Mouse (Mus musculus) monocyte, adult 2 months (primary cell): Measurements from ENCODE around the gene Large1.

Source experiments
- DNase-seq, 2 experiments: peaks; one replicate each; pipeline ENCODE4 v3.0.0; 2022; ENCODE audit warnings: low spot score in 2 of 2, low read depth in 1 of 2

Gene Large1

DNA sequence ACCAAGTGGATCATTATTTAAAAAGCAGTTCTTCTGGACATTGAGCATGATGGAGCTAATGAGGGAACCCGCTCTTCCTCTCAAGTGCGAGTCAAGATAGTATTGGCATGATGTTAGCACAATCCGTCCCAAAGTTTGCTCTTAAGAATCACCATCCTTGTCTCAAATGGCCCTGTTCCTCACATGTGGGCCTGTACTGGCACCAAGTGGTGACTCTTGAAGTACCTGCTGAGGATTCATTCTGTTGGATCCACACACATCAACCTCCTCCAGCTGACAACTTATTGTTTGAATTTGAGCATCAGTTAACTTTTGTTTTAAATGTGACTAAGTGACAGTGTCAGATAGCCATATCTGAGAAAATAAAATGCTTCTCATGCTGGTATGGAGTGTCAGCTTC, 540.6 kb downstream of the Large1 start:
- no peak for DNase-seq

DNA sequence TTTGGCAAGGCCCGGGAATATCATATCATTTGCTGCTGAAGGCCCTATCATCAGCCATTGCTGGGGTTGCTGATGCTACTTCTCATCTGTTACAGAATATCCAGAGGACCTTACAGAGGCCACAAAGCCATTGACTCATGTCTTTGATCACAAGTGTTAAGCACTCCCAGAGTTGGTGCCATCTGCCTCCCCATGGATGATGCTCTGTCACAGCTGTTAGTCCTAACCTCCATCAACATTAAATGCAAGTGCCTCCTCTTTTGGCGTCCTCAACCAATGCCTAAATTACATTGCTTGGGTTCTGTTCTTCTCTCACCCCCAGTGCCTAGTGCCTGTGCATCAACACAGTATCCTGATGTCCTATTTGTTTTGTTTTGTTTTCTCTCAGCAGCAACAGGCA, 551.8 kb downstream of the Large1 start:
- DNase-seq = no peak

DNA sequence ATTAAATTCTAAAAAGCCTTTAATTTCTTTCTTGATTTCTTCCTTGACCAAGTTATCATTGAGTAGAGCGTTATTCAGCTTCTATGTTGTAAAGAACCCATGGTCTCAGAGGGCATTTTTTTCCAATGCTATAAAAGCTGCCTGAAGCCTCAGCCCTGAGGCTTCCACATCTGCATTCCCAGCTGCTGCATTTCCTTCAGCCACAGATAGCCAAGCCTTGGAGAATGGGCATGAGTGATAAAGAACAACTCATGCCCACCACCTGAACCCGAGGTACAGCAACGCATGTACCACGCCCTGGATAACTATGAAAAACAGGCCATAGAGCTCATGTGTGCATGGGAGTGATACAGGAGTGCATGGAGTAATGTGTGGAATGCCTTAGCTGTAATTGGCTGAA, 572.7 kb downstream of the Large1 start:
- no peak for DNase-seq

DNA sequence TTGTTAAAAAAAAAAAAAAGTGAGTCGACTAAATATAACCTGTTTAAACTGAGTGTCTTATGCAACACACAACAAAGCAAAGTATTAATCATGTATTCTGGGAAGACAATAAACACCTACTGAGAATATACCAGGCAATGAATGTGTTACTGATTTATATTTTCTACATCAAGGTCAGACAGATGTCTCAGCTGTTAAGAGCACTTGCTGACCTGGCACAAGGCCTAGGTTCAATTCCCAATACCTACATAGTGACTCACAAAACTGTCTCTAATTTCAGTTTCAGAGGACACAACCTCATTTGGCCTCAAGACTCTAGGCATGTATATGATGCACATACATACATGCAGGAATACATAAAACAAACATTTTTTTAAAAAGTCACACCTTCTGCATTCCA, 575.5 kb downstream of the Large1 start:
- no peak for DNase-seq

DNA sequence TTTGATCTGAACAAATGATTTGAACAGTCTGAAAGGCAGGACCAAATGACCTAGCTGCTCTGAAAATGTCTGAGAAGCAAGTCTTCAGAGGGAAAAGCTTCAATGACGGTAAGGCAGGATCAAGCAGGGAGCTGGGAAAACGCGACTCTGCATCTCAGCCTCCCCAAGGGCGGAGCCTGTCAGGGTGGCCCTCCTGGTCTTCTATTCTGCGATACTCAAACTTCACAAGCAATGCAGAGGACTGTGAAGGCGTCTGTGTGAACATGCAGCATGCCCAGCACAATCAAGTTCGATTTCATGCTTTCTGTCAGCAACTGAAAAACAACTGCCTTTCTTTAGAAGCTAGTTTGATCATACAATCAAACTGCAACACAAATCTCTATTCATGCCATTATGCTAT, 586.6 kb downstream of the Large1 start:
- no peak for DNase-seq

DNA sequence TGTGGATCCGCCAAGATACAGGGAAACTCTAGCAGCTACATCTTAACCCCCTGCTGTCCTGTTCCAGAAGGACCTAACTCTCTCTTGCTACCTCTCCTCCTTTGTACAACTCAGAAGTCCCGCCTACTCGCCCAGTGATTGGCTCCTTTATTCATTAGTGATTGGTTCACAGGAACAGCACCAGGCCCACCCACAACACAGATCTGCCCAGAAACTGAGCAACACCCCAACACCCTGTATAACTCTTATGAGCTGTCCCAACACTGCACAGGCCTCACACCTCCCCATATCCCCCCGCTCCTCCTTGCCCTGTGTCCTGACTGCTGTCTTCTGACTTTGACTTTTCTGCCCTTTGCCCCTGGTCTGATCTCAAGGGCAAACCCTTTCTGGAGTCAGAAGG, 587.6 kb downstream of the Large1 start:
- no peak for DNase-seq
